Mouse (Mus musculus) ES-Bruce4 (cell line): ENCODE results near the gene Mink1. TPM values are rescaled to one million over a fixed set of nuclear protein-coding genes. Genes with fewer than 3 reads are reported as not detected.

ENCODE experiments used
- H3K27ac ChIP-seq: 2 replicates; pipeline ENCODE4 v1.5.1; 2012; ENCODE audit warnings: low read length, inconsistent platforms; ENCODE audit not compliant: insufficient read depth
- H3K27me3 ChIP-seq: 2 replicates; pipeline ENCODE4 v1.6.1; 2012; ENCODE audit warnings: mild to moderate bottlenecking, low read length, inconsistent platforms; ENCODE audit not compliant: control insufficient read depth, poor library complexity, insufficient read depth, severe bottlenecking
- H3K36me3 ChIP-seq: 2 replicates; pipeline ENCODE4 v1.6.1; 2012; ENCODE audit warnings: inconsistent platforms, mild to moderate bottlenecking, low read length, moderate library complexity; ENCODE audit not compliant: control insufficient read depth, poor library complexity, insufficient read depth, severe bottlenecking
- H3K4me1 ChIP-seq: one replicate; pipeline ENCODE4 v1.8.1; 2011; ENCODE audit warnings: low read length; ENCODE audit not compliant: control insufficient read depth, insufficient read depth
- H3K4me3 ChIP-seq: 2 replicates; pipeline ENCODE4 v1.5.1; 2011; ENCODE audit warnings: low read depth, mild to moderate bottlenecking, low read length
- H3K9ac ChIP-seq: 2 replicates; pipeline ENCODE4 v1.6.1; 2012; ENCODE audit warnings: low read depth, mild to moderate bottlenecking, inconsistent platforms; ENCODE audit not compliant: poor library complexity, severe bottlenecking
- H3K9me3 ChIP-seq: replicated peaks from 2 replicates; pipeline ENCODE4 v1.6.1; 2012; ENCODE audit warnings: mild to moderate bottlenecking, low read length, inconsistent platforms; ENCODE audit not compliant: control insufficient read depth, poor library complexity, insufficient read depth, severe bottlenecking
- CTCF ChIP-seq: IDR thresholded peaks from one replicate; pipeline ENCODE4 v1.8.1; 2011; ENCODE audit warnings: low read depth, low read length
- EP300 ChIP-seq: IDR thresholded peaks from 2 replicates; pipeline ENCODE4 v1.6.1; 2011; ENCODE audit warnings: low read depth, low read length; ENCODE audit not compliant: insufficient read depth
- POLR2A ChIP-seq: IDR thresholded peaks from one replicate; pipeline ENCODE4 v1.8.1; 2011; ENCODE audit warnings: low read length; ENCODE audit not compliant: insufficient read depth
- polyA plus RNA-seq: library from polyadenylated mRNA; stranded (reverse); fragments of >200 nt; gene quantifications from 2 replicates; pipeline ENCODE4 v1.2.4, GENCODE M21; 2011; ENCODE audit warnings: low read depth; ENCODE audit not compliant: missing spikeins, insufficient read depth, insufficient read length

Gene Mink1
- polyA plus RNA-seq, 1 experiment, result 31.8 TPM

- Histone ChIP-seq H3K9me3 (no peaks in the 10 kb centered on the region), H3K27me3 (no peaks in the 10 kb centered on the region), H3K36me3 (no peaks in the 10 kb centered on the region), H3K4me1 (peaks cover 6% of the 10 kb centered on the region), H3K9ac (no peak overlapping the region), H3K4me3 (no peak overlapping the region), H3K27ac (no peak overlapping the region)
- TF ChIP-seq POLR2A (no peak), EP300 (no peak), CTCF (no peak)
Measured at GRCm38 (mm10) chr11:70572348-70572902, 9.7 kb downstream of the Mink1 start.

GRCm38 (mm10) chr11:70573872-70574271 lies 11.2 kb downstream of the Mink1 start:
- H3K4me3 ChIP-seq, result no peak overlapping the region
- no peaks in the 10 kb centered on the region for H3K36me3 ChIP-seq
- no peak overlapping the region for H3K9ac ChIP-seq
- H3K27me3 ChIP-seq, result no peaks in the 10 kb centered on the region
- peaks cover 8% of the 10 kb centered on the region for H3K4me1 ChIP-seq
- H3K27ac ChIP-seq, result no peak overlapping the region
- no peaks in the 10 kb centered on the region for H3K9me3 ChIP-seq
- TF ChIP-seq CTCF (no peak), POLR2A (no peak), EP300 (no peak)

- Histone ChIP-seq H3K9me3 (no peaks in the 10 kb centered on the region), H3K27ac (no peak overlapping the region; the same call in 1 of the 2 replicates), H3K36me3 (no peaks in the 10 kb centered on the region), H3K9ac (no peak overlapping the region), H3K4me3 (no peak overlapping the region), H3K27me3 (no peaks in the 10 kb centered on the region), H3K4me1 (peaks cover 8% of the 10 kb centered on the region)
- TF ChIP-seq CTCF (no peak), POLR2A (no peak)
Measured at GRCm38 (mm10) chr11:70577201-70577600, 14.5 kb downstream of the Mink1 start.

- no peaks in the 10 kb centered on the region for H3K27me3 ChIP-seq
- no peaks in the 10 kb centered on the region for H3K9me3 ChIP-seq
- H3K4me3 ChIP-seq, result no peak overlapping the region
- H3K9ac ChIP-seq, result no peak overlapping the region
- peaks cover 6% of the 10 kb centered on the region for H3K4me1 ChIP-seq
- TF ChIP-seq CTCF (no peak), POLR2A (no peak), EP300 (no peak)
- no peak overlapping the region for H3K27ac ChIP-seq
- no peaks in the 10 kb centered on the region for H3K36me3 ChIP-seq
Measured at GRCm38 (mm10) chr11:70578962-70579361, 16.3 kb downstream of the Mink1 start.

- TF ChIP-seq POLR2A, result no peak
- no peak for TF ChIP-seq EP300
- no peak for TF ChIP-seq CTCF
- Histone ChIP-seq H3K9ac (no peak overlapping the region), H3K4me3 (no peak overlapping the region), H3K9me3 (no peaks in the 10 kb centered on the region), H3K4me1 (peaks cover 6% of the 10 kb centered on the region), H3K27ac (peak overlapping the region; percentile 12; the same call in 1 of the 2 replicates), H3K36me3 (no peaks in the 10 kb centered on the region), H3K27me3 (no peaks in the 10 kb centered on the region)
Measured at GRCm38 (mm10) chr11:70579710-70580357, 17.2 kb downstream of the Mink1 start.

- TF ChIP-seq CTCF (no peak), EP300 (no peak), POLR2A (no peak)
- no peaks in the 10 kb centered on the region for H3K27me3 ChIP-seq
- no peak overlapping the region for H3K9ac ChIP-seq
- H3K4me3 ChIP-seq, result no peak overlapping the region
- H3K36me3 ChIP-seq, result no peaks in the 10 kb centered on the region
- peaks cover 6% of the 10 kb centered on the region for H3K4me1 ChIP-seq
- H3K9me3 ChIP-seq, result no peaks in the 10 kb centered on the region
- H3K27ac ChIP-seq, result peak overlapping the region; percentile 12; the same call in 1 of the 2 replicates
Measured at GRCm38 (mm10) chr11:70580358-70580720, 17.7 kb downstream of the Mink1 start.
